Mouse (Mus musculus): ENCODE results near the gene Lrba. TPM values are rescaled to one million over a fixed set of nuclear protein-coding genes. Genes with fewer than 3 reads are reported as not detected.

The Lrba gene
- total and polyA plus RNA-seq, 2 experiments from 2014 or later, result 1.6 to 22.0 TPM

DNA sequence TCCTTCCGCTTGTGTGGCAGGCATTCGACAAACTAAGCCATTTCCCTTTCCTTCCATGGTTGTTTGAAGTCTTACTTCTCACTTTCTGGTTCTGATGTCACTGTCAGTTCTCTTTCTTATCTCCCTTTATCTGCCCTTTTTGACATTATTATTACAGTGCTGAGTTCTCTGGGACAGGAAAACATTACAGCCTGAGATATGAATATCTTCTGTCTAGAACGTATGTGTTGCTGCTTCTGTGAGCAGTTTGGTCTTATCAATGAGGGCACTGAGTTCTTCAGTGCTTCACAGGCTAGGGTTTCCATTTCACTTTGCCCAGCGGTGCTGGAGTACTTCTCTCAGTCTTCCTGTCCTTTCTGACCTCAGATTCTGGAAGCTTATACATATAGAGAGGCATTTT lies 404.9 kb downstream of the Lrba start:
- Histone ChIP-seq H3K4me2 (ENCODE audit: low read depth, low read length) (no peak overlapping the region), H3K36me3 (replicated peaks; ENCODE audit: control insufficient read depth, insufficient read depth, low read length) (no peaks in the 10 kb centered on the region), H3K4me1 (ENCODE audit: control insufficient read depth, insufficient read depth) (no peaks in the 10 kb centered on the region), H3K9me3 (replicated peaks; ENCODE audit: control insufficient read depth, low read length) (no peaks in the 10 kb centered on the region), H3K9ac (replicated peaks; ENCODE audit: low read depth, low read length) (no peak overlapping the region), H3K27me3 (ENCODE audit: control insufficient read depth, insufficient read depth, low read length) (no peaks in the 10 kb centered on the region), H3K27ac (ENCODE audit: low read depth) (no peak overlapping the region), H3K4me3 (ENCODE audit: low read depth, low read length) (no peak overlapping the region)
- ATAC-seq (ENCODE audit: insufficient read depth, low read depth) (no peak), DNase-seq (ENCODE audit: low spot score) (no peak)
- TF ChIP-seq CTCF (IDR thresholded peaks at IDR 0.05; ENCODE audit: low read depth) (no peak), EP300 (IDR thresholded peaks at IDR 0.05; ENCODE audit: low read depth) (no peak)
- 53% methylated on average over 4 of the region's 4 CpGs for WGBS

- no peaks in the 10 kb centered on the region for H3K9me3 ChIP-seq (replicated peaks; ENCODE audit: control insufficient read depth, low read length)
- peak overlapping the region; percentile 54 for H3K4me2 ChIP-seq (ENCODE audit: low read depth, low read length)
- H3K4me1 ChIP-seq (ENCODE audit: control insufficient read depth, insufficient read depth), result peaks cover 12% of the 10 kb centered on the region; the same call in 1 of the 2 replicates
- peak overlapping the region; percentile 26; the same call in 1 of the 2 replicates for H3K4me3 ChIP-seq (ENCODE audit: low read depth, low read length)
- H3K27me3 ChIP-seq (ENCODE audit: control insufficient read depth, insufficient read depth, low read length), result no peaks in the 10 kb centered on the region
- H3K27ac ChIP-seq (ENCODE audit: low read depth), result peak overlapping the region; percentile 16
- no peaks in the 10 kb centered on the region for H3K36me3 ChIP-seq (replicated peaks; ENCODE audit: control insufficient read depth, insufficient read depth, low read length)
- 0 out of 2 replicates have a peak overlapping the region, but pooled peaks have one; percentile 33 for H3K9ac ChIP-seq (replicated peaks; ENCODE audit: low read depth, low read length)
- TF ChIP-seq CTCF (IDR thresholded peaks at IDR 0.05; ENCODE audit: low read depth) (no peak), EP300 (IDR thresholded peaks at IDR 0.05; ENCODE audit: low read depth) (no peak)
- WGBS, result 28% methylated on average over 5 of the region's 5 CpGs
- DNase-seq (ENCODE audit: low spot score) (peak; percentile 39), ATAC-seq (ENCODE audit: insufficient read depth, low read depth) (no peak)
Observed at GRCm38 (mm10) chr3:86635464-86635863, 411.0 kb downstream of the Lrba start.

GRCm38 (mm10) chr3:86635940-86636339 lies 411.5 kb downstream of the Lrba start:
- Histone ChIP-seq H3K4me3 (ENCODE audit: low read depth, low read length) (peak overlapping the region; percentile 26; the same call in 1 of the 2 replicates), H3K9me3 (replicated peaks; ENCODE audit: control insufficient read depth, low read length) (no peaks in the 10 kb centered on the region), H3K4me2 (ENCODE audit: low read depth, low read length) (peak overlapping the region; percentile 54), H3K27ac (ENCODE audit: low read depth) (peak overlapping the region; percentile 16; the same call in 1 of the 2 replicates), H3K9ac (replicated peaks; ENCODE audit: low read depth, low read length) (peak overlapping the region; percentile 33; the same call in 1 of the 2 replicates), H3K4me1 (ENCODE audit: control insufficient read depth, insufficient read depth) (peaks cover 12% of the 10 kb centered on the region; the same call in 1 of the 2 replicates), H3K36me3 (replicated peaks; ENCODE audit: control insufficient read depth, insufficient read depth, low read length) (no peaks in the 10 kb centered on the region), H3K27me3 (ENCODE audit: control insufficient read depth, insufficient read depth, low read length) (no peaks in the 10 kb centered on the region)
- WGBS, result 21% methylated on average over 1 of the region's 1 CpGs
- ATAC-seq (ENCODE audit: insufficient read depth, low read depth) (no peak), DNase-seq (ENCODE audit: low spot score) (peak; percentile 36)
- no peak for TF ChIP-seq CTCF (IDR thresholded peaks at IDR 0.05; ENCODE audit: low read depth)
- no peak for TF ChIP-seq EP300 (IDR thresholded peaks at IDR 0.05; ENCODE audit: low read depth)

DNA sequence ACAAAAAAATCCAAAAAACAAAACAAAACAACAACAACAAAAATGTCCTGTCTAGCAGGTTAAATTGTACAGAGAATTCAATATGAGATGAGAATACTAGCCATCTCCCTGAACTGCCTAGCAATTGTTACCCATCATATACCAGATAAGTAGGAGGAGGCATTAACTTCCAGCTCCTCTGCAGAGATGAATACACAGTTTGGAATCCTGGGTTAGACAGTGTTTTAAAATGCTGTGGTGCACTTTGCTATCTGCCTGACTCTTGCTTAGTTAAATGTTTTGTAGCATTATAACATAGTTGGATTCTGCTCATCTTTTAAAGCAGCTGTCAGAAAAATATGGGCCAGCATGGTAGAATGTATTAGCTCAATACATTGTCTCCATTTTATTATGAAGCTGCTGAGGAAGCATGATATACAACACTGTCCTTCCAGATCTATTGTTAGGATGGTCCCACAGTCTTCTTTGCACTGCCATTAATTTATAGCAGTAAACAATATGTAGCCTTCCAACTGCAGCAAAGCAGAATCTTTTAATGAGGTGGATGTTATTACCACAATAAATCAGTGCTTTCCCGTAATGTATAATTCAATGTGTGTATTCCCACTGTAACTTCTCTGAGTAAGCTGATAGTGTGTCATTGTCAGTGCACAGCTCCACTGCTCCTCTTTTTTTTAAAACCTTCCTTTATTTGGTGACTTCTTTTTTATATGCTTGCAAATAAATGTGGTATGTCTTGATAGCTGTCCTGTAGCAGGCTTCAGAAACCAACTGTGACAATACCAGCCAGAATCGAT lies 414.3 kb downstream of the Lrba start:
- 90% methylated on average over 2 of the region's 2 CpGs for WGBS
- no peak overlapping the region for H3K27ac ChIP-seq (ENCODE audit: low read depth)
- H3K4me2 ChIP-seq (ENCODE audit: low read depth, low read length), result no peak overlapping the region
- peaks cover 12% of the 10 kb centered on the region; the same call in 1 of the 2 replicates for H3K4me1 ChIP-seq (ENCODE audit: control insufficient read depth, insufficient read depth)
- H3K9ac ChIP-seq (replicated peaks; ENCODE audit: low read depth, low read length), result no peak overlapping the region
- no peaks in the 10 kb centered on the region for H3K9me3 ChIP-seq (replicated peaks; ENCODE audit: control insufficient read depth, low read length)
- ATAC-seq (ENCODE audit: insufficient read depth, low read depth), result no peak
- H3K27me3 ChIP-seq (ENCODE audit: control insufficient read depth, insufficient read depth, low read length), result no peaks in the 10 kb centered on the region
- no peak overlapping the region for H3K4me3 ChIP-seq (ENCODE audit: low read depth, low read length)
- no peaks in the 10 kb centered on the region for H3K36me3 ChIP-seq (replicated peaks; ENCODE audit: control insufficient read depth, insufficient read depth, low read length)
- DNase-seq (ENCODE audit: low spot score), result no peak
- TF ChIP-seq CTCF (IDR thresholded peaks at IDR 0.05; ENCODE audit: low read depth), result no peak
- no peak for TF ChIP-seq EP300 (IDR thresholded peaks at IDR 0.05; ENCODE audit: low read depth)

GRCm38 (mm10) chr3:86641393-86641792 lies 416.9 kb downstream of the Lrba start:
- no peaks in the 10 kb centered on the region for H3K36me3 ChIP-seq (replicated peaks; ENCODE audit: control insufficient read depth, insufficient read depth, low read length)
- no peaks in the 10 kb centered on the region for H3K27me3 ChIP-seq (ENCODE audit: control insufficient read depth, insufficient read depth, low read length)
- H3K4me3 ChIP-seq (ENCODE audit: low read depth, low read length), result no peak overlapping the region
- TF ChIP-seq EP300 (IDR thresholded peaks at IDR 0.05; ENCODE audit: low read depth) (no peak), CTCF (IDR thresholded peaks at IDR 0.05; ENCODE audit: low read depth) (no peak)
- H3K4me2 ChIP-seq (ENCODE audit: low read depth, low read length), result no peak overlapping the region
- no peaks in the 10 kb centered on the region for H3K4me1 ChIP-seq (ENCODE audit: control insufficient read depth, insufficient read depth)
- H3K9ac ChIP-seq (replicated peaks; ENCODE audit: low read depth, low read length), result no peak overlapping the region
- WGBS, result 88% methylated on average over 5 of the region's 5 CpGs
- ATAC-seq (ENCODE audit: insufficient read depth, low read depth), result no peak
- no peak overlapping the region for H3K27ac ChIP-seq (ENCODE audit: low read depth)
- no peaks in the 10 kb centered on the region for H3K9me3 ChIP-seq (replicated peaks; ENCODE audit: control insufficient read depth, low read length)
- DNase-seq (ENCODE audit: low spot score), result no peak

Data from heart, postnatal 0 days (tissue).